Mouse (Mus musculus): Measurements from ENCODE around the gene Gm42372.

- TF ChIP-seq HCFC1 (IDR thresholded peaks at IDR 0.05; ENCODE audit: borderline replicate concordance, insufficient read depth, low read length) (no peak), CHD2 (IDR thresholded peaks at IDR 0.05; ENCODE audit: low read depth, low read length) (no peak), ZNF384 (IDR thresholded peaks at IDR 0.05; ENCODE audit: low read depth, low read length) (no peak)
Observed at GRCm38 (mm10) chr7:16959539-16960187, 23.2 kb upstream of the Gm42372 start, which contains the start of gene Pnmal1.

Measured in ES-E14 (cell line).